ENCODE assay signal across 8 mouse cellular contexts in genomic region chr3:62506488-62507205, GRCm38 (mm10). TPM values are rescaled to one million over a fixed set of nuclear protein-coding genes. Genes with fewer than 3 reads are reported as not detected.
DNase-seq lines count a peak whose midpoint lies in the region; ATAC-seq and TF ChIP-seq lines count a peak whose summit lies in the region.

Dhx36 (minus strand) TSS chr3:62507004.

- TF ChIP-seq EP300 in heart, postnatal 0 days (IDR thresholded peaks at IDR 0.05; ENCODE audit: low read depth), result no peak

- peak within 1 kb of the TSS; percentile 73 for H3K4me2 ChIP-seq in forebrain, embryonic 12.5 days
- peak within 1 kb of the TSS; percentile 67 for H3K4me2 ChIP-seq in heart, postnatal 0 days (ENCODE audit: low read depth, low read length)
- peak within 1 kb of the TSS; percentile 66 for H3K4me2 ChIP-seq in liver, embryonic 16.5 days (ENCODE audit: low read depth, low read length)
- H3K4me2 ChIP-seq in neural tube, embryonic 13.5 days, result peak within 1 kb of the TSS; percentile 75

- peak within 1 kb of the TSS; percentile 95 for H3K9ac ChIP-seq in forebrain, embryonic 12.5 days
- peak within 1 kb of the TSS; percentile 90 for H3K9ac ChIP-seq in heart, postnatal 0 days (replicated peaks; ENCODE audit: low read depth, low read length)
- peak within 1 kb of the TSS; percentile 88 for H3K9ac ChIP-seq in liver, embryonic 16.5 days (ENCODE audit: low read depth, low read length)
- H3K9ac ChIP-seq in neural tube, embryonic 13.5 days, result peak within 1 kb of the TSS; percentile 95

- ATAC-seq in forebrain, embryonic 12.5 days (ENCODE audit: low FRiP score), result peak; percentile 99
- peak; percentile 99 for ATAC-seq in heart, postnatal 0 days (ENCODE audit: insufficient read depth, low read depth)
- ATAC-seq in liver, embryonic 16.5 days (ENCODE audit: low read depth), result peak; percentile 96
- peak; percentile 99 for ATAC-seq in neural tube, embryonic 13.5 days (ENCODE audit: low read depth)

- TF ChIP-seq POLR2A in testis, adult 2 months (IDR thresholded peaks at IDR 0.05; ENCODE audit: control insufficient read depth, low read depth, low read length), result peak; percentile 96

- H3K4me3 ChIP-seq in E14TG2a.4 (replicated peaks; ENCODE audit: low read length), result peak within 1 kb of the TSS; percentile 91
- peak within 1 kb of the TSS; percentile 92 for H3K4me3 ChIP-seq in forebrain, embryonic 12.5 days (replicated peaks)
- peak within 1 kb of the TSS; percentile 96 for H3K4me3 ChIP-seq in heart, postnatal 0 days (ENCODE audit: low read depth, low read length)
- peak within 1 kb of the TSS; percentile 97 for H3K4me3 ChIP-seq in liver, embryonic 16.5 days (ENCODE audit: low read depth, low read length)
- peak within 1 kb of the TSS; percentile 91 for H3K4me3 ChIP-seq in neural tube, embryonic 13.5 days
- H3K4me3 ChIP-seq in testis, adult 2 months (ENCODE audit: control insufficient read depth, low read depth, low read length), result peak within 1 kb of the TSS; percentile 86

- H3K36me3 ChIP-seq in E14TG2a.4 (ENCODE audit: insufficient read depth, low read length), result peaks cover 10% of the 10 kb centered on the region
- no peaks in the 10 kb centered on the region for H3K36me3 ChIP-seq in forebrain, embryonic 12.5 days (replicated peaks)
- H3K36me3 ChIP-seq in heart, postnatal 0 days (replicated peaks; ENCODE audit: control insufficient read depth, insufficient read depth, low read length), result 0 out of 2 replicates have a peak, but pooled peaks cover 4% of the 10 kb centered on the region
- no peaks in the 10 kb centered on the region for H3K36me3 ChIP-seq in liver, embryonic 16.5 days (ENCODE audit: control insufficient read depth, insufficient read depth)
- no peaks in the 10 kb centered on the region for H3K36me3 ChIP-seq in neural tube, embryonic 13.5 days
- no peaks in the 10 kb centered on the region for H3K36me3 ChIP-seq in testis, adult 2 months (ENCODE audit: control insufficient read depth, insufficient read depth, low read length)

- H3K4me1 ChIP-seq in E14TG2a.4 (replicated peaks; ENCODE audit: low read depth, low read length), result peaks cover 15% of the 10 kb centered on the region
- H3K4me1 ChIP-seq in forebrain, embryonic 12.5 days, result peaks cover 14% of the 10 kb centered on the region
- H3K4me1 ChIP-seq in heart, postnatal 0 days (ENCODE audit: control insufficient read depth, insufficient read depth), result peaks cover 10% of the 10 kb centered on the region
- peaks cover 8% of the 10 kb centered on the region for H3K4me1 ChIP-seq in liver, embryonic 16.5 days (ENCODE audit: control insufficient read depth, low read depth, low read length)
- H3K4me1 ChIP-seq in neural tube, embryonic 13.5 days (replicated peaks), result peaks cover 17% of the 10 kb centered on the region
- no peaks in the 10 kb centered on the region for H3K4me1 ChIP-seq in testis, adult 2 months (ENCODE audit: control insufficient read depth, insufficient read depth, low read length)

- peaks cover 4% of the 10 kb centered on the region; the same call in 1 of the 2 replicates for H3K9me3 ChIP-seq in E14TG2a.4 (ENCODE audit: low read length)
- no peaks in the 10 kb centered on the region for H3K9me3 ChIP-seq in forebrain, embryonic 12.5 days
- H3K9me3 ChIP-seq in heart, postnatal 0 days (replicated peaks; ENCODE audit: control insufficient read depth, low read length), result no peaks in the 10 kb centered on the region
- no peaks in the 10 kb centered on the region for H3K9me3 ChIP-seq in liver, embryonic 16.5 days (replicated peaks; ENCODE audit: control insufficient read depth, low read length)
- no peaks in the 10 kb centered on the region for H3K9me3 ChIP-seq in neural tube, embryonic 13.5 days

- H3K27me3 ChIP-seq in E14TG2a.4 (ENCODE audit: insufficient read depth, low read length), result no peaks in the 10 kb centered on the region
- H3K27me3 ChIP-seq in forebrain, embryonic 12.5 days, result no peaks in the 10 kb centered on the region
- no peaks in the 10 kb centered on the region for H3K27me3 ChIP-seq in heart, postnatal 0 days (ENCODE audit: control insufficient read depth, insufficient read depth, low read length)
- H3K27me3 ChIP-seq in liver, embryonic 16.5 days (ENCODE audit: control insufficient read depth, insufficient read depth, low read depth, low read length), result no peaks in the 10 kb centered on the region
- no peaks in the 10 kb centered on the region for H3K27me3 ChIP-seq in neural tube, embryonic 13.5 days
- no peaks in the 10 kb centered on the region for H3K27me3 ChIP-seq in testis, adult 2 months (ENCODE audit: control insufficient read depth, insufficient read depth, low read length)

- peak within 1 kb of the TSS; percentile 97 for H3K27ac ChIP-seq in forebrain, embryonic 12.5 days
- peak within 1 kb of the TSS; percentile 94 for H3K27ac ChIP-seq in heart, postnatal 0 days (ENCODE audit: low read depth)
- peak within 1 kb of the TSS; percentile 88 for H3K27ac ChIP-seq in liver, embryonic 16.5 days (ENCODE audit: low read length)
- H3K27ac ChIP-seq in neural tube, embryonic 13.5 days (replicated peaks), result peak within 1 kb of the TSS; percentile 99
- peak within 1 kb of the TSS; percentile 61 for H3K27ac ChIP-seq in testis, adult 2 months (ENCODE audit: control insufficient read depth, insufficient read depth, low read depth, low read length)

- DNase-seq in c-Kit-positive CD71-positive TER-119-positive erythroid progenitor cells, embryonic 14.5 days (ENCODE audit: low spot score), result peak; percentile 87
- peak; percentile 95 for DNase-seq in heart, postnatal 0 days (ENCODE audit: low spot score)
- DNase-seq in kidney, postnatal 4 days, result peak; percentile 99

- WGBS in forebrain, embryonic 12.5 days, result under 1% methylated on average over 58 of the region's 66 CpGs
- under 1% methylated on average over 66 of the region's 66 CpGs for WGBS in heart, postnatal 0 days
- under 1% methylated on average over 66 of the region's 66 CpGs for WGBS in liver, embryonic 16.5 days (ENCODE audit: insufficient replicate concordance)
- under 1% methylated on average over 66 of the region's 66 CpGs for WGBS in neural tube, embryonic 13.5 days

- TF ChIP-seq CTCF in E14TG2a.4 (conservative IDR thresholded peaks at IDR 0.05; ENCODE audit: low read length), result no peak
- TF ChIP-seq CTCF in heart, postnatal 0 days (IDR thresholded peaks at IDR 0.05; ENCODE audit: low read depth), result no peak
- no peak for TF ChIP-seq CTCF in testis, adult 2 months (IDR thresholded peaks at IDR 0.05; ENCODE audit: control insufficient read depth, insufficient read depth, insufficient replicate concordance, low read depth, low read length)

RNA-seq across cellular contexts. Expression of gene Dhx36, which starts in this region (rescaled TPM):
- polyA plus RNA-seq in forebrain, embryonic 12.5 days (2016; fragmentation: Nextera tagmentation; extraction: Ambion mirVana), result 56.0 and 57.9 TPM in 2 replicates
- total RNA-seq in heart, postnatal 0 days (2014; rRNA removed; ENCODE audit: low replicate concordance), result 18.3 and 20.8 TPM in 2 replicates
- 13.1 and 13.4 TPM in 2 replicates for polyA plus RNA-seq in heart, postnatal 0 days (2015; fragmentation: Nextera tagmentation; extraction: Ambion mirVana)
- 5.2 and 5.3 TPM in 2 replicates for polyA plus RNA-seq in liver, embryonic 16.5 days (2015; fragmentation: Nextera tagmentation; extraction: Ambion mirVana)
- 44.3 and 46.2 TPM in 2 replicates for polyA plus RNA-seq in neural tube, embryonic 13.5 days (2015; fragmentation: Nextera tagmentation; extraction: Ambion mirVana)
- polyA plus RNA-seq in testis, adult 2 months (2012; rRNA removed), result 5.2 and 6.4 TPM in 2 replicates

Comparison
In these comparisons a context has a peak if more than half of its experiments do, and no peak if none do; other contexts are left out.
1. Peak in every context shown above with its lines: DNase-seq, ATAC-seq, H3K4me3 ChIP-seq and H3K27ac ChIP-seq.